Mouse (Mus musculus): ENCODE results near the gene Usp7. TPM values are rescaled to one million over a fixed set of nuclear protein-coding genes. Genes with fewer than 3 reads are reported as not detected.
A peak's percentile ranks its signal among the peaks of the same experiment; 100 is the strongest.

Usp7 gene
- polyA plus RNA-seq, 1 experiment, result 6.8 TPM

- Histone ChIP-seq H3K36me3 (ENCODE audit: control insufficient read depth) (peaks cover 32% of the 10 kb centered on the region), H3K4me1 (ENCODE audit: control insufficient read depth) (peaks cover 98% of the 10 kb centered on the region), H3K27me3 (ENCODE audit: control insufficient read depth) (no peaks in the 10 kb centered on the region), H3K4me3 (replicated peaks) (peak overlapping the region; percentile 12), H3K9me3 (ENCODE audit: control insufficient read depth, low read length) (peaks cover 15% of the 10 kb centered on the region)
- TF ChIP-seq TAL1 (IDR thresholded peaks at IDR 0.05; ENCODE audit: low read length) (no peak), GATA1 (IDR thresholded peaks at IDR 0.05; ENCODE audit: low read length) (no peak)
These were observed 43.8 kb downstream of the Usp7 start for GRCm38 (mm10) chr16:8748175-8748846.

- peaks cover 30% of the 10 kb centered on the region for H3K36me3 ChIP-seq (ENCODE audit: control insufficient read depth)
- H3K4me3 ChIP-seq (replicated peaks), result peak overlapping the region; percentile 12
- H3K27me3 ChIP-seq (ENCODE audit: control insufficient read depth), result no peaks in the 10 kb centered on the region
- no peak for TF ChIP-seq TAL1 (IDR thresholded peaks at IDR 0.05; ENCODE audit: low read length)
- TF ChIP-seq GATA1 (IDR thresholded peaks at IDR 0.05; ENCODE audit: low read length), result no peak
- H3K9me3 ChIP-seq (ENCODE audit: control insufficient read depth, low read length), result peaks cover 12% of the 10 kb centered on the region
- H3K4me1 ChIP-seq (ENCODE audit: control insufficient read depth), result peaks cover 98% of the 10 kb centered on the region
These were observed 44.3 kb downstream of the Usp7 start for GRCm38 (mm10) chr16:8747772-8748171.

- H3K9me3 ChIP-seq (ENCODE audit: control insufficient read depth, low read length), result peaks cover 7% of the 10 kb centered on the region
- H3K4me1 ChIP-seq (ENCODE audit: control insufficient read depth), result peaks cover 94% of the 10 kb centered on the region
- H3K27me3 ChIP-seq (ENCODE audit: control insufficient read depth), result no peaks in the 10 kb centered on the region
- TF ChIP-seq GATA1 (IDR thresholded peaks at IDR 0.05; ENCODE audit: low read length) (peak; percentile 61), TAL1 (IDR thresholded peaks at IDR 0.05; ENCODE audit: low read length) (peak; percentile 64)
- H3K4me3 ChIP-seq (replicated peaks), result peak overlapping the region; percentile 19
- H3K36me3 ChIP-seq (ENCODE audit: control insufficient read depth), result peaks cover 30% of the 10 kb centered on the region
These were observed 45.6 kb downstream of the Usp7 start for GRCm38 (mm10) chr16:8746509-8746908.

GRCm38 (mm10) chr16:8745751-8746150 is 46.4 kb downstream of the Usp7 start:
- Histone ChIP-seq H3K4me3 (replicated peaks) (peak overlapping the region; percentile 19), H3K9me3 (ENCODE audit: control insufficient read depth, low read length) (peaks cover 7% of the 10 kb centered on the region), H3K36me3 (ENCODE audit: control insufficient read depth) (peaks cover 30% of the 10 kb centered on the region), H3K4me1 (ENCODE audit: control insufficient read depth) (peaks cover 94% of the 10 kb centered on the region), H3K27me3 (ENCODE audit: control insufficient read depth) (no peaks in the 10 kb centered on the region)
- TF ChIP-seq TAL1 (IDR thresholded peaks at IDR 0.05; ENCODE audit: low read length) (no peak), GATA1 (IDR thresholded peaks at IDR 0.05; ENCODE audit: low read length) (no peak)

GRCm38 (mm10) chr16:8743989-8744388 is 48.1 kb downstream of the Usp7 start:
- Histone ChIP-seq H3K27me3 (ENCODE audit: control insufficient read depth) (no peaks in the 10 kb centered on the region), H3K4me3 (replicated peaks) (peak overlapping the region; percentile 12), H3K9me3 (ENCODE audit: control insufficient read depth, low read length) (peaks cover 7% of the 10 kb centered on the region), H3K36me3 (ENCODE audit: control insufficient read depth) (peaks cover 25% of the 10 kb centered on the region), H3K4me1 (ENCODE audit: control insufficient read depth) (peaks cover 94% of the 10 kb centered on the region)
- TF ChIP-seq TAL1 (IDR thresholded peaks at IDR 0.05; ENCODE audit: low read length) (no peak), GATA1 (IDR thresholded peaks at IDR 0.05; ENCODE audit: low read length) (no peak)

GRCm38 (mm10) chr16:8741697-8742096 is 50.4 kb downstream of the Usp7 start:
- Histone ChIP-seq H3K9me3 (ENCODE audit: control insufficient read depth, low read length) (peaks cover 4% of the 10 kb centered on the region; the same call in 1 of the 2 replicates), H3K36me3 (ENCODE audit: control insufficient read depth) (peaks cover 28% of the 10 kb centered on the region), H3K4me3 (replicated peaks) (no peak overlapping the region), H3K27me3 (ENCODE audit: control insufficient read depth) (no peaks in the 10 kb centered on the region), H3K4me1 (ENCODE audit: control insufficient read depth) (peaks cover 73% of the 10 kb centered on the region)
- TF ChIP-seq GATA1 (IDR thresholded peaks at IDR 0.05; ENCODE audit: low read length), result no peak
- TF ChIP-seq TAL1 (IDR thresholded peaks at IDR 0.05; ENCODE audit: low read length), result no peak

GRCm38 (mm10) chr16:8741110-8741509 is 51.0 kb downstream of the Usp7 start:
- Histone ChIP-seq H3K27me3 (ENCODE audit: control insufficient read depth) (no peaks in the 10 kb centered on the region), H3K36me3 (ENCODE audit: control insufficient read depth) (peaks cover 34% of the 10 kb centered on the region), H3K9me3 (ENCODE audit: control insufficient read depth, low read length) (peaks cover 4% of the 10 kb centered on the region; the same call in 1 of the 2 replicates), H3K4me3 (replicated peaks) (no peak overlapping the region), H3K4me1 (ENCODE audit: control insufficient read depth) (peaks cover 67% of the 10 kb centered on the region)
- TF ChIP-seq TAL1 (IDR thresholded peaks at IDR 0.05; ENCODE audit: low read length) (no peak), GATA1 (IDR thresholded peaks at IDR 0.05; ENCODE audit: low read length) (no peak)

GRCm38 (mm10) chr16:8738542-8739514 is 53.3 kb downstream of the Usp7 start:
- no peaks in the 10 kb centered on the region for H3K27me3 ChIP-seq (ENCODE audit: control insufficient read depth)
- no peak for TF ChIP-seq GATA1 (IDR thresholded peaks at IDR 0.05; ENCODE audit: low read length)
- TF ChIP-seq TAL1 (IDR thresholded peaks at IDR 0.05; ENCODE audit: low read length), result no peak
- H3K36me3 ChIP-seq (ENCODE audit: control insufficient read depth), result peaks cover 45% of the 10 kb centered on the region
- no peaks in the 10 kb centered on the region for H3K9me3 ChIP-seq (ENCODE audit: control insufficient read depth, low read length)
- H3K4me1 ChIP-seq (ENCODE audit: control insufficient read depth), result peaks cover 68% of the 10 kb centered on the region
- peak overlapping the region; percentile 90 for H3K4me3 ChIP-seq (replicated peaks)
